Mouse (Mus musculus) adrenal gland, postnatal 10 days (tissue): ENCODE data around the gene Igsf1. TPM values are rescaled to one million over a fixed set of nuclear protein-coding genes. Genes with fewer than 3 reads are reported as not detected.
A peak's percentile ranks its signal among the peaks of the same experiment; 100 is the strongest.

Experiments
- DNase-seq: peaks from one replicate; pipeline ENCODE4 v3.0.0; 2021; ENCODE audit warnings: mixed read lengths
- long read RNA-seq, 2 experiments: library from polyadenylated mRNA; stranded (forward); transcript quantifications; one replicate each; pipeline ENCODE4 v2.0.0; 2021
- total RNA-seq, 2 experiments: library from RNA; stranded (reverse); gene quantifications; 2 replicates each; pipeline ENCODE4 v1.2.3; 2021

Igsf1 gene
- total RNA-seq = 1 to 10 TPM; 3.3 to 8.2 TPM
- long read RNA-seq, experiment 1, partial matches to known transcripts = 1 of 4 reads
- long read RNA-seq, experiment 1, other reads (novel, unspliced or antisense) = 1 of 4 reads
- long read RNA-seq, experiment 2, partial matches to known transcripts = 0 of 1 reads
- long read RNA-seq, experiment 2, other reads (novel, unspliced or antisense) = 1 of 1 reads

DNA sequence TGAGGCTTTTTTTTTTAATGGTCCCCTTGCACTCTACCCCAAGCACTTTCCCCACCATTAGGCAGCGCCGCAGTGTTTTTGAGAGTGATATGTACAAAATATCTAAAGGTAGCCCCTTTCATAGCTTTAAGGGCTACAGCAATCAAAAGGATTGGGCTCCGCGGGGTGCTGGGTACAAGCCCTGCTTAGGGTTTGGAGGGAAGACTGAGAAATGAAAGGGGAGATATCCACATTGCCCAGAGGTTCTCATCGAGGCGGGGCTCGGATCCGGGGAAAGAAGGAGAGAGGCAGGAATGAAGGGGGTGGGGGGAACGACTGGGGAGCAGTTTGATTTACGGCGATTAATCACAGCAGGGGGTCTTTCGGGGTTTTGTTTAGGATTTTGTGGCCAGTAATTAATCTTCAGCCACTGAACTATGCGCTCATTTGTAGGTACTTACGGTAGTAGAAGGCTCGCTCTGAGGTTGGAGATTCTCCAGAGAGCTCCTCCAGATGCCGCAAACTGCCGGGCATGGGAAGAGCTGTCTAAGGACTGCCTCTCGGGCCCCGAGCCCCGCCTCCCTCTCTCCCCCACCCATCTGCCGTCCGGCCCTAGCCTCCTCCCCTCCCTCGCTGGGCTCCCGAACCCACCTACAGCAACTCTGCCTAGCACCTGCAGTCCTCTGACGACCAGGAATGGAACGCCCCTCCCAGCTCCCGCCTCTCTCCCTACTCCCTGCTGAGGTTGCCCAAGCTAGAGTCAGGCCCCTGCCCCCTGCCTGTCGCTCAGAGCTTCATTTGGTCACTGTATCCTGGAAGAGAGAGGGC, at the start of gene Igsf1:
Igsf1 (minus strand) TSS at position 537 of the 807 bp plus-strand sequence.
- DNase-seq = peak; percentile 37

DNA sequence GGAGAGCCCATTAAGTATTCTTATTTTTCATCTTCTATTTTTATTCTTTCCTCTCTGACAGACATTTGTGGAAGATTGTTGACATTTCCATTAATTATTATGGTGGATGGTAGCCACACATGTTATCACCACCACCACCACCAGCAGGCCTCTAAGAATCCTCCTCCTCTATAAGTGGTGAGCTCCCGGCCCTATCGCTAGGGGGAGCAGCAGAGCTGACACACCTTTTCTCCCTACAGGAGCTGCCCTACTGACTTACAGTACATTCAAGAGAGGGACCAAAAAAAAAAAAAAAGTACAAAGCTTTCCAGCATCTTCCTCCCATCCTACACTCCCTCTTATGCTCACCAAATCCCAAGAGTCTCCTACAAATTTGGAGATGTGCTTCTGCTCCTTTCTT, 26.7 kb downstream of the Igsf1 start:
- peak; percentile 16 for DNase-seq

DNA sequence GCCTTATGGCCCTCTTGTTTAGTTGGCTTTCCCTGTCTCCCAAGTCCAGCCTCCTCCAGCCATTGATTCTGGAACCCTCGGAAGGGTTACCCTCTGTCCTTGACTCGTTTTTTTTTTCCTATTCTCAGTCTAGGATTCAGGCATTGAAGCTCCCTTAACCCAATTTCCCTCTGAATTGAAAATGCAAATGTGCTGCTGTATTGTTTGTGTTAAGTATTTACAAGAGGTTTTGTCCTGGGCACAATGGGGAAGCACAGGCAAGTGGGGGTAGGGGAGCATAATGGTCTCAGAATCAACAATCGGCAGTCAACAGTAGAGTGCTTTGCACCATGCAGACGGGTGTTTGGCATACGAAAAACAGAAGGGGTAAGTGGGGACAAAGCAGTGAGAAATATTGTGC, 52.4 kb downstream of the Igsf1 start:
- DNase-seq = no peak

DNA sequence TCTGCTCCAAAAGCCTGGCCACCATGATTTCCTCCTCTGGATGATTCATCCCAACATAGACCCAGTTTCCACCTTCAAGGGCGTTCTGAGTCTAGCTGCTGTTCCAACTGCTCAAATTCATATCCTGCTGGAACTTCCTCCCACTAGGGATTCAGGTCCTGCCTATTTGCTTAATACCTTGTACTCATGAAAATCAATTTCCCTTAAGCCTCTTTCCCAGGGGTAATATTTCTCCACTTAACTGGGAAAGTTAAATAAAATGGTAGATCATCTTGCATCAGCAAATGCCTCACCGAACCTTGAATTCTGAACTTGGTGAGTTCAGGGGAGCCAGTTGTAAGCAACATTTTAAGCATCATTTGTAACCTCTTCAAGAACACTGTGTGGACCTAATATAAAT, 62.6 kb downstream of the Igsf1 start, which contains the start of gene Olfr1321:
Olfr1321 (minus strand) TSS at position 101 of the 400 bp plus-strand sequence.
- DNase-seq = no peak

Other genes starting within 250 kb of the Igsf1 start
- gene Olfr1320, start 125.4 kb downstream of the Igsf1 start, total RNA-seq = not detected
- not detected for gene Olfr1321, start 62.7 kb downstream of the Igsf1 start, total RNA-seq
- gene Olfr1322, start 93.7 kb upstream of the Igsf1 start, total RNA-seq = not detected
- not detected for gene Olfr1323, start 221.6 kb upstream of the Igsf1 start, total RNA-seq